Comparison of ENCODE assay signal across 11 mouse cellular contexts in genomic region chr17:73962628-73963043, GRCm38 (mm10). TPM values are rescaled to one million over a fixed set of nuclear protein-coding genes. Genes with fewer than 3 reads are reported as not detected.
DNase-seq lines count a peak whose midpoint lies in the region; ATAC-seq and TF ChIP-seq lines count a peak whose summit lies in the region.
"Had no signal": no experiment of that assay in that cellular context is flagged by ENCODE, and none has a peak within 500 bp of the region (broad histone marks: within the 10 kb centered on the region; RNA-seq: fewer than 3 reads in every experiment).

No protein-coding gene starts in this region.

- no peaks in the 10 kb centered on the region for H3K4me1 ChIP-seq in heart, embryonic 15.5 days (replicated peaks)
- H3K4me1 ChIP-seq in hindbrain, embryonic 10.5 days (replicated peaks): no peaks in the 10 kb centered on the region

- H3K27me3 ChIP-seq in heart, embryonic 15.5 days: no peaks in the 10 kb centered on the region
- no peaks in the 10 kb centered on the region for H3K27me3 ChIP-seq in hindbrain, embryonic 10.5 days (ENCODE audit: insufficient read depth, poor library complexity, severe bottlenecking)
- H3K27me3 ChIP-seq: limb, embryonic 13.5 days had no signal

- H3K9ac ChIP-seq in heart, embryonic 15.5 days: no peak overlapping the region
- H3K9ac ChIP-seq: limb, embryonic 13.5 days had no signal

- intact Hi-C loops in gastrocnemius, adult 2 months (cut with DNase I): loop anchor here (2.0 kb wide), 1 partner anchor 28 kb away; no protein-coding TSS in a partner anchor
- intact Hi-C loops in gastrocnemius, postnatal 36 days (cut with DNase I): no loop called here

- no peak overlapping the region for H3K4me2 ChIP-seq in heart, embryonic 15.5 days
- H3K4me2 ChIP-seq: limb, embryonic 13.5 days had no signal

- TF ChIP-seq CTCF in gastrocnemius, adult 2 months (IDR thresholded peaks at IDR 0.05): no peak

- no peaks in the 10 kb centered on the region for H3K36me3 ChIP-seq in heart, embryonic 15.5 days
- H3K36me3 ChIP-seq in hindbrain, embryonic 10.5 days: no peaks in the 10 kb centered on the region
- H3K36me3 ChIP-seq: limb, embryonic 13.5 days had no signal

- H3K4me3 ChIP-seq in gastrocnemius, adult 2 months: no peak overlapping the region
- H3K4me3 ChIP-seq in heart, embryonic 15.5 days: no peak overlapping the region
- no peak overlapping the region for H3K4me3 ChIP-seq in hindbrain, embryonic 10.5 days
- H3K4me3 ChIP-seq: limb, embryonic 13.5 days had no signal

- no peak for ATAC-seq in heart, embryonic 15.5 days (replicated peaks; ENCODE audit: insufficient number of reproducible peaks, insufficient read depth, low FRiP score, low read depth)
- ATAC-seq: forebrain, embryonic 16.5 days had no signal

- H3K9me3 ChIP-seq in heart, embryonic 15.5 days (replicated peaks): no peaks in the 10 kb centered on the region
- no peaks in the 10 kb centered on the region for H3K9me3 ChIP-seq in hindbrain, embryonic 10.5 days
- H3K9me3 ChIP-seq: limb, embryonic 13.5 days had no signal

- 39% methylated on average over 2 of the region's 2 CpGs for WGBS in heart, embryonic 15.5 days
- 87% methylated on average over 2 of the region's 2 CpGs for WGBS in hindbrain, embryonic 10.5 days

- peak overlapping the region; percentile 83 for H3K27ac ChIP-seq in gastrocnemius, adult 2 months
- peak overlapping the region; percentile 41 for H3K27ac ChIP-seq in heart, embryonic 15.5 days
- no peak overlapping the region for H3K27ac ChIP-seq in hindbrain, embryonic 10.5 days

- DNase-seq in gastrocnemius, adult 2 months: peak; percentile 32
- no peak for DNase-seq in gastrocnemius, postnatal 36 days
- DNase-seq in 3T3-L1 (ENCODE audit: low read depth, low spot score): peak; percentile 42
- peak; percentile 43 to 82 for DNase-seq in lung, adult 18-20 months
- no peak for DNase-seq in retina, embryonic 14.5 days (ENCODE audit: low spot score)
- no peak for DNase-seq in thymus, postnatal 10 days (ENCODE audit: low spot score in 2 of 2)
- no peak for DNase-seq in hindbrain, embryonic 10.5 days (ENCODE audit: low spot score)
- DNase-seq: midbrain, embryonic 14.5 days had no signal

RNA-seq across cellular contexts. Expression of gene Xdh, which starts 12.6 kb away (rescaled TPM):
- 10 to 100 TPM; 54.9 to 72.1 TPM for total RNA-seq in gastrocnemius, adult 2 months (2021)
- 10 to 100 TPM; 46.5 to 54.0 TPM for total RNA-seq in gastrocnemius, postnatal 36 days (2021)
- polyA plus RNA-seq in heart, embryonic 15.5 days (2015; fragmentation: Nextera tagmentation; extraction: Ambion mirVana): 2.0 TPM in 2 replicates
- polyA plus RNA-seq in hindbrain, embryonic 10.5 days (2016; fragmentation: Nextera tagmentation; extraction: Ambion mirVana): 0.22 and 0.31 TPM in 2 replicates

Comparison
In these comparisons a context has a peak if more than half of its experiments do, and no peak if none do; other contexts are left out.
1. DNase-seq: peak in gastrocnemius, adult 2 months (single experiment), 3T3-L1 (single experiment) and lung, adult 18-20 months (2 of 2); none in gastrocnemius, postnatal 36 days (0 of 2), retina, embryonic 14.5 days (single experiment), thymus, postnatal 10 days (0 of 2) and hindbrain, embryonic 10.5 days (single experiment).